Comparison of ENCODE assay signal across 29 mouse cellular contexts in the genomic region with DNA sequence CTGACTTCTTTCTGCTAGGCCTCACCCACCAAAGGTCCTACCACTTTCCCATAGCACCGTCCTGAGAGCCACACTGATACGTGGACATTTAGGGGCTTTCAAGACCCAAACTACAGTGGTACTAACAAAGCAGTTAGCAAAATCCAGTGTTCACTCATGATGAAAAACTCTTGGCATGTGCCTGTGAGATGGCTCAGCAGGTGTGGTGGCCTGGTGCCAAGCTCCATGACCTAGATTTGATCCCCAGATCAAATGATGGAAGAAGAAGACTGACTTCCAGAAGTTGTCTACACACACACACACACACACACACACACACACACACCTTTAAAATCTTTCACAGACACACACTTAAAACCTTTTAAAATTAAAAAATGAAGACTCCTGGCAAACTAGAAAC. TPM values are rescaled to one million over a fixed set of nuclear protein-coding genes. Genes with fewer than 3 reads are reported as not detected.
A peak's percentile ranks its signal among the peaks of the same experiment; 100 is the strongest.
DNase-seq lines count a peak whose midpoint lies in the region; ATAC-seq and TF ChIP-seq lines count a peak whose summit lies in the region.
"Had no signal": no experiment of that assay in that cellular context is flagged by ENCODE, and none has a peak within 500 bp of the region (broad histone marks: within the 10 kb centered on the region; RNA-seq: fewer than 3 reads in every experiment).

No protein-coding gene starts in this region.

- intact Hi-C loops in gastrocnemius, postnatal 14 days (cut with DNase I; ENCODE audit: low total_unique reads) = no loop called here

- ATAC-seq in hindbrain, embryonic 13.5 days (ENCODE audit: low FRiP score) = no peak
- ATAC-seq: forebrain, embryonic 14.5 days; hindbrain, embryonic 16.5 days; Patski had no signal

- H3K4me2 ChIP-seq in hindbrain, embryonic 13.5 days = no peak overlapping the region
- H3K4me2 ChIP-seq: embryonic facial prominence, embryonic 15.5 days; kidney, embryonic 15.5 days; limb, embryonic 13.5 days; liver, embryonic 11.5 days had no signal

- no peak for TF ChIP-seq CTCF in testis, adult 2 months (IDR thresholded peaks at IDR 0.05; ENCODE audit: control insufficient read depth, insufficient read depth, insufficient replicate concordance, low read depth, low read length)

- H3K27ac ChIP-seq in testis, adult 2 months (ENCODE audit: control insufficient read depth, insufficient read depth, low read depth, low read length) = no peak overlapping the region
- H3K27ac ChIP-seq in hindbrain, embryonic 13.5 days = no peak overlapping the region
- H3K27ac ChIP-seq in forebrain, embryonic 10.5 days = no peak overlapping the region
- H3K27ac ChIP-seq: embryonic facial prominence, embryonic 10.5 days; embryonic facial prominence, embryonic 15.5 days; hindbrain, embryonic 10.5 days; kidney, embryonic 15.5 days; limb, embryonic 13.5 days had no signal

- TF ChIP-seq POLR2A in testis, adult 2 months (IDR thresholded peaks at IDR 0.05; ENCODE audit: control insufficient read depth, low read depth, low read length) = no peak

- H3K36me3 ChIP-seq in testis, adult 2 months (ENCODE audit: control insufficient read depth, insufficient read depth, low read length) = no peaks in the 10 kb centered on the region
- no peaks in the 10 kb centered on the region for H3K36me3 ChIP-seq in hindbrain, embryonic 13.5 days
- no peaks in the 10 kb centered on the region for H3K36me3 ChIP-seq in forebrain, embryonic 10.5 days (replicated peaks)
- H3K36me3 ChIP-seq: embryonic facial prominence, embryonic 10.5 days; embryonic facial prominence, embryonic 15.5 days; hindbrain, embryonic 10.5 days; kidney, embryonic 15.5 days; limb, embryonic 13.5 days had no signal

- no peak overlapping the region for H3K9ac ChIP-seq in hindbrain, embryonic 13.5 days
- H3K9ac ChIP-seq: embryonic facial prominence, embryonic 15.5 days; kidney, embryonic 15.5 days; limb, embryonic 13.5 days had no signal

- no peaks in the 10 kb centered on the region for H3K9me3 ChIP-seq in hindbrain, embryonic 13.5 days
- no peaks in the 10 kb centered on the region for H3K9me3 ChIP-seq in forebrain, embryonic 10.5 days
- H3K9me3 ChIP-seq: embryonic facial prominence, embryonic 10.5 days; embryonic facial prominence, embryonic 15.5 days; hindbrain, embryonic 10.5 days; kidney, embryonic 15.5 days; limb, embryonic 13.5 days had no signal

- H3K27me3 ChIP-seq in testis, adult 2 months (ENCODE audit: control insufficient read depth, insufficient read depth, low read length) = no peaks in the 10 kb centered on the region
- no peaks in the 10 kb centered on the region for H3K27me3 ChIP-seq in hindbrain, embryonic 13.5 days
- no peaks in the 10 kb centered on the region for H3K27me3 ChIP-seq in forebrain, embryonic 10.5 days (ENCODE audit: poor library complexity, severe bottlenecking)
- H3K27me3 ChIP-seq: embryonic facial prominence, embryonic 15.5 days; kidney, embryonic 15.5 days had no signal

- no peaks in the 10 kb centered on the region; the same call in 1 of the 2 replicates for H3K4me1 ChIP-seq in testis, adult 2 months (ENCODE audit: control insufficient read depth, insufficient read depth, low read length)
- H3K4me1 ChIP-seq in hindbrain, embryonic 13.5 days (replicated peaks) = no peaks in the 10 kb centered on the region
- no peaks in the 10 kb centered on the region for H3K4me1 ChIP-seq in forebrain, embryonic 10.5 days
- H3K4me1 ChIP-seq: embryonic facial prominence, embryonic 10.5 days; embryonic facial prominence, embryonic 15.5 days; hindbrain, embryonic 10.5 days; kidney, embryonic 15.5 days; limb, embryonic 13.5 days; megakaryocyte, embryonic 14.5 days had no signal

- WGBS in hindbrain, embryonic 13.5 days = 84% methylated on average over 2 of the region's 2 CpGs
- 87% methylated on average over 2 of the region's 2 CpGs for WGBS in forebrain, embryonic 10.5 days

- H3K4me3 ChIP-seq in testis, adult 2 months (ENCODE audit: control insufficient read depth, low read depth, low read length) = peak overlapping the region; percentile 59
- no peak overlapping the region for H3K4me3 ChIP-seq in hindbrain, embryonic 13.5 days
- H3K4me3 ChIP-seq in forebrain, embryonic 10.5 days = no peak overlapping the region
- H3K4me3 ChIP-seq: embryonic facial prominence, embryonic 10.5 days; embryonic facial prominence, embryonic 15.5 days; hindbrain, embryonic 10.5 days; kidney, embryonic 15.5 days; limb, embryonic 13.5 days; megakaryocyte, embryonic 14.5 days had no signal

- peak; percentile 15 for DNase-seq in gastrocnemius, adult 18-20 months (ENCODE audit: low spot score)
- DNase-seq in gastrocnemius, postnatal 14 days = no peak
- DNase-seq in testis, postnatal 10 days (ENCODE audit: low spot score) = no peak
- DNase-seq in cerebellum, adult 9-11 months = peak; percentile 71
- no peak for DNase-seq in forebrain, embryonic 10.5 days (ENCODE audit: extremely low spot score, low spot score)
- DNase-seq in lung, postnatal 25 days (ENCODE audit: low spot score) = no peak
- DNase-seq: adrenal gland, postnatal 14 days; gastrocnemius, postnatal 36 days; heart, postnatal 14 days; kidney, adult 18-20 months; kidney, postnatal 25 days; lung, postnatal 4 days; midbrain, embryonic 14.5 days had no signal

RNA-seq across cellular contexts. Expression of a gene that starts 2.4 kb away (rescaled TPM):
- not detected for total RNA-seq in gastrocnemius, adult 18-20 months (2021)
- total RNA-seq in gastrocnemius, postnatal 14 days (2021) = under 1 TPM; 0.07 to 0.10 TPM
- 30.3 and 32.3 TPM in 2 replicates for polyA plus RNA-seq in testis, adult 2 months (2012; rRNA removed)
- 6.8 and 7.3 TPM in 2 replicates for polyA plus RNA-seq in hindbrain, embryonic 13.5 days (2015; fragmentation: Nextera tagmentation; extraction: Ambion mirVana)
- polyA plus RNA-seq in forebrain, embryonic 10.5 days (2016; fragmentation: Nextera tagmentation; extraction: Ambion mirVana) = 0.15 TPM in 1 of 2 replicates, not detected in the other
- total RNA-seq: gastrocnemius, postnatal 36 days; monocyte, adult 5-6 weeks had no signal
- polyA plus RNA-seq: liver, embryonic 11.5 days; liver, embryonic 16.5 days; Patski had no signal

RNA-seq across cellular contexts. Expression of a gene that starts 28.5 kb away (rescaled TPM):
- not detected for total RNA-seq in gastrocnemius, adult 18-20 months (2021)
- not detected for total RNA-seq in gastrocnemius, postnatal 14 days (2021)
- polyA plus RNA-seq in testis, adult 2 months (2012; rRNA removed) = not detected in 2 replicates
- 12.1 and 13.4 TPM in 2 replicates for polyA plus RNA-seq in hindbrain, embryonic 13.5 days (2015; fragmentation: Nextera tagmentation; extraction: Ambion mirVana)
- 0.07 TPM in 1 of 2 replicates, not detected in the other for polyA plus RNA-seq in forebrain, embryonic 10.5 days (2016; fragmentation: Nextera tagmentation; extraction: Ambion mirVana)
- total RNA-seq: gastrocnemius, postnatal 36 days; heart, postnatal 14 days; MEL had no signal
- polyA plus RNA-seq: limb, embryonic 13.5 days; liver, embryonic 16.5 days; Patski; urinary bladder, adult 2 months had no signal

Comparison
In these comparisons a context has a peak if more than half of its experiments do, and no peak if none do; other contexts are left out.
1. DNase-seq: peak in gastrocnemius, adult 18-20 months (single experiment) and cerebellum, adult 9-11 months (single experiment); none in gastrocnemius, postnatal 14 days (single experiment), testis, postnatal 10 days (single experiment), forebrain, embryonic 10.5 days (single experiment) and lung, postnatal 25 days (single experiment).
2. RNA of a gene that starts 28.5 kb away (polyA plus RNA-seq): 12.1 to 13.4 TPM in hindbrain, embryonic 13.5 days; not detected in testis, adult 2 months and 0.07 TPM in forebrain, embryonic 10.5 days; every median in the first group is over 10 times any median in the second.